Mouse (Mus musculus) cerebellum, postnatal 25 days (tissue): ENCODE measurements around the gene Cyp4x1.

ENCODE experiments used
- DNase-seq, 2 experiments: peaks; one replicate each; pipeline ENCODE4 v3.0.0; 2021; ENCODE audit warnings: mixed read lengths in 2 of 2

The Cyp4x1 gene

DNA sequence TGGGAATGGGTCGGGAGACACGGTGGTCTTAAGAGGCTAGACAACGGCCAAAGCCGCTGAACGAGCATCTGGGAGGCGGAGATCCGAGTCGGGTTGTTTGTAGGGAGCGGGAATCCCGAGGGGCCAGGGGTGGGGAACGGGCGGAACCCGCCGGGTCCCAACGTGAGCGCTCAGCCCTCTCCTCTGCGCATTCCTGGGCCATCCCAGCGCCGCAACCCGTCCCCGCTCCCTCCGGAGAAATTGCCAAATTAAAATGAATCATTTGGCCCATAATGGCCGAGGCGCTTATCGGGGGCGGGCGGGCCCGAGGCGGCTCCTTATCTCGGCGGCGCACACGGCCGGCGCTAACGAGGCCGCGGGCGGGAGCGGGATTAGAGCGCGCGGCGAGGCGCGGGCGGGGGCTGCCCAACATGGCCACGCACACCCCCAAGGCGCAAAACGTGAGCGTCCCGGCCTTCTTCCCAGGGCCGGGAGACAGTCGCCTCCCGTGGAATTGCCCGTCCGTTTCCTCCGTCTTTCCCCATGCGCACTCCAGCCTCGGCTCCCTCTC lies 77.6 kb downstream of the Cyp4x1 start, which contains the start of gene Tal1:
Gene Tal1 (plus strand): TSS at position 56 of the 550 bp plus-strand sequence.
- peak in 1 of 2 experiments; percentile 22 for DNase-seq
